Mouse (Mus musculus): ENCODE data around the gene Olfr1143. TPM values are rescaled to one million over a fixed set of nuclear protein-coding genes. Genes with fewer than 3 reads are reported as not detected.

Olfr1143 gene
- not detected for total RNA-seq (2023)

DNA sequence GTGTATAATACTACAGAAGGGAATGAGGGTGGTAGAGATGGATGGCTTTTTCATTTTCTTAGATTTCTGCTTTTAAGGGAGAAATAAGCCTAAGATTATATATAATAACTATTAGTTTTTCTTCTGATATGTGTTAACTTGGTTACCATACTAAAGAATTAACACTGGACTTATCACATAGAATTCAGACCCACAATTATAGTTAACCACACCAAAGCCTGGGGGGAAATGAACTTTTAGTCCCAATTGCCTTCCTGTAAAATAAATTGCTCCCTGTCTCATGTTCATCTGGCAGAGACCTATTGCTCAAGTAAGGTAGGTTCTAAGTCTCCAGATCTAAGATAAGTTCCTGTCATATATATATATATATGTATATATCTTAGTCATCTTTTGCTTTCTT, at the start of gene Olfr1143:
Olfr1143 (plus strand) TSS at position 301 of the 400 bp plus-strand sequence.

DNA sequence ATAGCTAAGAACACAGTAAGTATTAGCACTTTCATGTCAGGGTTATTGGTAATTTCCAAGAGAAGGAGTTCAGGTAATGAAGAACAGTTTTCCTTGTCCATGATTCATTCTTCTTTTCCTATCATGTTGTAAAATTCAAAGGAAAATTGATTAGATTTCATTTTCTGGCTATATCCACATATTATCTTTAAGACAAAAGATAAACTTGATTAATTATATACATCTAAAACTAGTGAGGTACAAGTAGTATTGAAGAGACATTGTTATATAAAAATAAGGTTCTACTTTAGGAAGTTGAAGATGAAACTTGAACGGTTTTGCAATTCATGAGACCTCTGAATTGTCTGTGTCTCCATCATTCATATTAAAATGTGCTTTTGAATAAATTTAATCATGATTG, 46.5 kb upstream of the Olfr1143 start, which contains the start of gene Olfr1141:
Olfr1141 (minus strand) TSS at position 101 of the 400 bp plus-strand sequence.

DNA sequence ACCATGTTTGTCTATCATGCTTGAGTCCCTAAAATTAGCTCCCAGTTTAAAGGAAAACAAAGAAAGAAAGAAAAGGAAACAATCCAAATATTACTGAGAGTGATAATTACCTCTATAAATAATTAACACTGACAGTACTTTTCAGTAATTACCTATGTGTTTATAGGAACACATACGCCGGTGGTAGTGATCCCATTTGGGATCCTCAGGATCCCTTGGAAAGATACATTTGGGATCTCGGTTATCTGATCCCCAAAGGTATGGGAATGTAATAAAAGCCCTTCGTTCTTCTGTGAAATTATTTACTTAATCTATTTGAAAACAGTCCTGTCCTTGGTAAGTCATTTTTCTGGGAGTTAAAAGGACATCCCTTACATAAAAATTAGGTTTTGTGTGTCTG, 21.2 kb upstream of the Olfr1143 start, which contains the start of gene Olfr152:
Olfr152 (plus strand) TSS at position 301 of the 400 bp plus-strand sequence.

GRCm38 (mm10) chr2:87809522-87809921, 9.1 kb downstream of the Olfr1143 start, which contains the start of gene Olfr1145:
Olfr1145 (plus strand) TSS chr2:87809822.

GRCm38 (mm10) chr2:87830233-87830632, 29.8 kb downstream of the Olfr1143 start, which contains the start of gene Olfr1148:
Olfr1148 (plus strand) TSS chr2:87830533.

GRCm38 (mm10) chr2:87843693-87844092, 43.3 kb downstream of the Olfr1143 start, which contains the start of gene Olfr1150-ps1:
Olfr1150-ps1 (plus strand) TSS chr2:87843993.

Other genes starting within 250 kb of the Olfr1143 start
- not detected for gene Olfr1129, start 226.7 kb upstream of the Olfr1143 start, total RNA-seq (2023)
- gene Olfr1130, start 194.4 kb upstream of the Olfr1143 start, total RNA-seq (2023): not detected
- gene Olfr1131, start 173.5 kb upstream of the Olfr1143 start, total RNA-seq (2023): not detected
- gene Olfr1132, start 163.1 kb upstream of the Olfr1143 start, total RNA-seq (2023): not detected
- gene Olfr1133, start 153.2 kb upstream of the Olfr1143 start, total RNA-seq (2023): not detected
- gene Olfr1134, start 142.1 kb upstream of the Olfr1143 start, total RNA-seq (2023): not detected
- not detected for gene Olfr1135, start 126.9 kb upstream of the Olfr1143 start, total RNA-seq (2023)
- gene Olfr1136, start 106.6 kb upstream of the Olfr1143 start, total RNA-seq (2023): not detected
- gene Olfr1137, start 87.4 kb upstream of the Olfr1143 start, total RNA-seq (2023): not detected
- gene Olfr1138, start 60.6 kb upstream of the Olfr1143 start, total RNA-seq (2023): not detected
- not detected for gene Olfr1140, start 56.8 kb upstream of the Olfr1143 start, total RNA-seq (2023)
- gene Olfr1141, start 46.6 kb upstream of the Olfr1143 start, total RNA-seq (2023): not detected
- not detected for gene Olfr152, start 21.1 kb upstream of the Olfr1143 start, total RNA-seq (2023)
- gene Olfr1145, start 9.2 kb downstream of the Olfr1143 start, total RNA-seq (2023): not detected
- not detected for gene Olfr1148, start 29.9 kb downstream of the Olfr1143 start, total RNA-seq (2023)
- not detected for gene Olfr1150-ps1, start 43.4 kb downstream of the Olfr1143 start, total RNA-seq (2023)
- gene Olfr1151, start 55.3 kb downstream of the Olfr1143 start, total RNA-seq (2023): not detected
- gene Olfr1152, start 65.9 kb downstream of the Olfr1143 start, total RNA-seq (2023): not detected
- not detected for gene Olfr1153, start 94.4 kb downstream of the Olfr1143 start, total RNA-seq (2023)
- gene Olfr1154, start 104.6 kb downstream of the Olfr1143 start, total RNA-seq (2023): not detected
- not detected for gene Olfr1155, start 144.5 kb downstream of the Olfr1143 start, total RNA-seq (2023)
- not detected for gene Olfr1156, start 152.5 kb downstream of the Olfr1143 start, total RNA-seq (2023)
- gene Olfr1157, start 167.7 kb downstream of the Olfr1143 start, total RNA-seq (2023): not detected
- gene Olfr74, start 174.1 kb downstream of the Olfr1143 start, total RNA-seq (2023): not detected
- gene Olfr1158, start 189.5 kb downstream of the Olfr1143 start, total RNA-seq (2023): not detected
- not detected for gene Olfr1160, start 207.7 kb downstream of the Olfr1143 start, total RNA-seq (2023)
- gene Olfr1161, start 222.2 kb downstream of the Olfr1143 start, total RNA-seq (2023): not detected
- gene Olfr73, start 237.1 kb downstream of the Olfr1143 start, total RNA-seq (2023): not detected

All from neutrophil, adult 59 days (primary cell).